In the genomic region with DNA sequence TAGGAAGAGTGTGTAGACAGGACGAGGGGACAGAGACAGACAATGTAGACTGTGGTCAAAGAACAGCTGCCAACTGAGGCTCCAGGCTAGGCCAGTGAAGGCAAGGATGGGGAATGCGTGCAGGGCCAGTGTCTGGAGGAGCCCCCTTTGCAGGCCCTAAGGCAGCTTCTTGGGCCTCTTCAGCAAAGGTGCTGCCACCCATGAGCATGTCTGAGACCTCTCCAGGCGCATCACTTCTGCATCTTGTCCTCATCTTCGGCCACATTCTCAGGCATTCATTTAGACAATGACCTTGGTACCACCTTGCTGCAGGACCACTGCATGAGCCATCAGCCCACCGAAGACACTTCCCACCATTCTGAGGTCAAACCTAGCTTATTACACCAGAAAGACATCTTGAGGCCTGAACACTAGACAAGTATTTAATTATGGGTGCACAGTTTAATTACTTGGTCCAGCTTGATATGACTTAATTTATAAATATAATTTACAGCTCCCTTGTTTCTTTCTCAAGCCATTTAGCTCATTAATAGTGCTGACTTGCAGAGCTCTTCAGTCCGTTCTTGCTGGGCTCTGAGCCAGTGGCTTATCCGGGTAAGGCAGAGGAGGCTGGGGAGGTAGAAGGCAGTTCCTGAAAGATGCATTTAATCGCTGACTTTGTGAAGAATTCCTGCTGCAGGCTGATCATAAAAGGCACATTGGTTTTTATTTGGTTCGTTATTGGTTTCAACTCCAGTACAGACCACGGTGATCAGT, we compare ENCODE assay signal across 14 mouse cellular contexts.
A peak's percentile ranks its signal among the peaks of the same experiment; 100 is the strongest.
DNase-seq lines count a peak whose midpoint lies in the region; ATAC-seq lines count a peak whose summit lies in the region.
"Had no signal": no experiment of that assay in that cellular context is flagged by ENCODE, and none has a peak within 500 bp of the region (broad histone marks: within the 10 kb centered on the region; RNA-seq: fewer than 3 reads in every experiment).

No protein-coding gene starts in this region.

- no peaks in the 10 kb centered on the region for H3K9me3 ChIP-seq in heart, embryonic 11.5 days (replicated peaks; ENCODE audit: control insufficient read depth, low read length)
- H3K9me3 ChIP-seq in kidney, embryonic 16.5 days (ENCODE audit: low read length): no peaks in the 10 kb centered on the region
- H3K9me3 ChIP-seq in stomach, embryonic 15.5 days: no peaks in the 10 kb centered on the region
- no peaks in the 10 kb centered on the region for H3K9me3 ChIP-seq in forebrain, embryonic 10.5 days
- no peaks in the 10 kb centered on the region for H3K9me3 ChIP-seq in forebrain, embryonic 14.5 days (replicated peaks; ENCODE audit: control insufficient read depth, low read length)
- H3K9me3 ChIP-seq: heart, embryonic 13.5 days; liver, embryonic 15.5 days had no signal

- H3K4me3 ChIP-seq in heart, embryonic 11.5 days (ENCODE audit: low read depth, low read length): no peak overlapping the region
- H3K4me3 ChIP-seq in kidney, embryonic 16.5 days (ENCODE audit: low read length): no peak overlapping the region
- no peak overlapping the region for H3K4me3 ChIP-seq in stomach, embryonic 15.5 days (replicated peaks)
- H3K4me3 ChIP-seq in forebrain, embryonic 10.5 days: no peak overlapping the region
- no peak overlapping the region for H3K4me3 ChIP-seq in forebrain, embryonic 14.5 days (ENCODE audit: low read depth, low read length)
- H3K4me3 ChIP-seq: heart, embryonic 13.5 days; liver, embryonic 15.5 days had no signal

- 75% methylated on average over 10 of the region's 10 CpGs for WGBS in heart, embryonic 11.5 days (ENCODE audit: insufficient replicate concordance)
- 63% methylated on average over 10 of the region's 10 CpGs for WGBS in kidney, embryonic 16.5 days
- 60% methylated on average over 10 of the region's 10 CpGs for WGBS in stomach, embryonic 15.5 days
- 88% methylated on average over 10 of the region's 10 CpGs for WGBS in forebrain, embryonic 10.5 days
- WGBS in forebrain, embryonic 14.5 days: 76% methylated on average over 10 of the region's 10 CpGs

- no peak overlapping the region for H3K27ac ChIP-seq in heart, embryonic 11.5 days (ENCODE audit: low read depth, low read length)
- peak overlapping the region; percentile 31; the same call in 1 of the 2 replicates for H3K27ac ChIP-seq in kidney, embryonic 16.5 days (ENCODE audit: low read length)
- H3K27ac ChIP-seq in stomach, embryonic 15.5 days: peak overlapping the region; percentile 28; the same call in 1 of the 2 replicates
- no peak overlapping the region for H3K27ac ChIP-seq in forebrain, embryonic 10.5 days
- H3K27ac ChIP-seq in forebrain, embryonic 14.5 days (ENCODE audit: low read depth, low read length): no peak overlapping the region
- H3K27ac ChIP-seq: heart, embryonic 13.5 days; liver, embryonic 15.5 days had no signal

- no peaks in the 10 kb centered on the region for H3K36me3 ChIP-seq in heart, embryonic 11.5 days (ENCODE audit: control insufficient read depth, insufficient read depth, low read length)
- H3K36me3 ChIP-seq in kidney, embryonic 16.5 days (ENCODE audit: insufficient read depth, low read length): no peaks in the 10 kb centered on the region
- H3K36me3 ChIP-seq in stomach, embryonic 15.5 days: no peaks in the 10 kb centered on the region
- H3K36me3 ChIP-seq in forebrain, embryonic 10.5 days (replicated peaks): no peaks in the 10 kb centered on the region
- H3K36me3 ChIP-seq in forebrain, embryonic 14.5 days (ENCODE audit: control insufficient read depth, insufficient read depth, low read length): no peaks in the 10 kb centered on the region
- H3K36me3 ChIP-seq: heart, embryonic 13.5 days; liver, embryonic 15.5 days had no signal

- H3K9ac ChIP-seq in heart, embryonic 11.5 days (ENCODE audit: low read depth, low read length): no peak overlapping the region
- H3K9ac ChIP-seq in kidney, embryonic 16.5 days (replicated peaks; ENCODE audit: low read length): no peak overlapping the region
- H3K9ac ChIP-seq in stomach, embryonic 15.5 days: no peak overlapping the region
- H3K9ac ChIP-seq in forebrain, embryonic 14.5 days (ENCODE audit: low read length): no peak overlapping the region
- H3K9ac ChIP-seq: heart, embryonic 13.5 days; liver, embryonic 15.5 days had no signal

- ATAC-seq in heart, embryonic 11.5 days (replicated peaks; ENCODE audit: insufficient number of reproducible peaks, low FRiP score, low TSS enrichment): no peak
- ATAC-seq in kidney, embryonic 16.5 days (ENCODE audit: low FRiP score, low TSS enrichment): no peak
- ATAC-seq in stomach, embryonic 15.5 days (ENCODE audit: insufficient read depth, low FRiP score, low read depth): no peak
- no peak for ATAC-seq in forebrain, embryonic 14.5 days
- ATAC-seq: midbrain, embryonic 16.5 days had no signal

- peak; percentile 42 to 45 for DNase-seq in heart, adult 18-20 months
- DNase-seq in ovary, adult 18-20 months (ENCODE audit: low spot score): peak; percentile 33
- no peak for DNase-seq in ovary, postnatal 10 days (ENCODE audit: low spot score)
- DNase-seq in forebrain, embryonic 10.5 days (ENCODE audit: extremely low spot score, low spot score): no peak
- no peak for DNase-seq in forebrain, embryonic 14.5 days (ENCODE audit: low spot score)
- DNase-seq: cerebellum, adult 11 months; retina, postnatal 1 day had no signal

- H3K27me3 ChIP-seq in heart, embryonic 11.5 days (ENCODE audit: control insufficient read depth, insufficient read depth, low read length): no peaks in the 10 kb centered on the region
- H3K27me3 ChIP-seq in kidney, embryonic 16.5 days (ENCODE audit: insufficient read depth, low read length): no peaks in the 10 kb centered on the region
- H3K27me3 ChIP-seq in stomach, embryonic 15.5 days (replicated peaks): no peaks in the 10 kb centered on the region
- H3K27me3 ChIP-seq in forebrain, embryonic 10.5 days (ENCODE audit: poor library complexity, severe bottlenecking): no peaks in the 10 kb centered on the region
- no peaks in the 10 kb centered on the region for H3K27me3 ChIP-seq in forebrain, embryonic 14.5 days (replicated peaks; ENCODE audit: control insufficient read depth, insufficient read depth, low read length)
- H3K27me3 ChIP-seq: CH12.LX; heart, embryonic 13.5 days; liver, embryonic 15.5 days had no signal

- H3K4me2 ChIP-seq in heart, embryonic 11.5 days: no peak overlapping the region
- no peak overlapping the region for H3K4me2 ChIP-seq in kidney, embryonic 16.5 days (replicated peaks; ENCODE audit: low read depth, low read length)
- H3K4me2 ChIP-seq in stomach, embryonic 15.5 days: no peak overlapping the region
- no peak overlapping the region for H3K4me2 ChIP-seq in forebrain, embryonic 14.5 days (ENCODE audit: low read length)
- H3K4me2 ChIP-seq: heart, embryonic 13.5 days; liver, embryonic 15.5 days had no signal

- no peaks in the 10 kb centered on the region; the same call in 1 of the 2 replicates for H3K4me1 ChIP-seq in heart, embryonic 11.5 days (ENCODE audit: control insufficient read depth, insufficient read depth, low read length)
- H3K4me1 ChIP-seq in kidney, embryonic 16.5 days (ENCODE audit: insufficient read depth, low read length): peaks cover 22% of the 10 kb centered on the region
- H3K4me1 ChIP-seq in stomach, embryonic 15.5 days: peaks cover 28% of the 10 kb centered on the region
- H3K4me1 ChIP-seq in forebrain, embryonic 10.5 days: no peaks in the 10 kb centered on the region
- no peaks in the 10 kb centered on the region for H3K4me1 ChIP-seq in forebrain, embryonic 14.5 days (ENCODE audit: control insufficient read depth, insufficient read depth, low read length)

Comparison
In these comparisons a context has a peak if more than half of its experiments do, and no peak if none do; other contexts are left out.
1. DNase-seq: peak in heart, adult 18-20 months (2 of 2) and ovary, adult 18-20 months (single experiment); none in ovary, postnatal 10 days (single experiment), forebrain, embryonic 10.5 days (single experiment) and forebrain, embryonic 14.5 days (single experiment).
2. H3K27ac ChIP-seq: peak in kidney, embryonic 16.5 days (single experiment) and stomach, embryonic 15.5 days (single experiment); none in heart, embryonic 11.5 days (single experiment), forebrain, embryonic 10.5 days (single experiment) and forebrain, embryonic 14.5 days (single experiment).